Mouse (Mus musculus) lung, postnatal 25 days (tissue): ENCODE data around the gene Iqschfp.
A peak's percentile ranks its signal among the peaks of the same experiment; 100 is the strongest.

Experiments used
- DNase-seq: peaks from one replicate; pipeline ENCODE4 v3.0.0; 2022; ENCODE audit warnings: low spot score

Gene Iqschfp

GRCm38 (mm10) chr3:67954459-67955065 is 62.5 kb downstream of the Iqschfp start:
- DNase-seq: no peak

- DNase-seq: no peak
These were observed 67.6 kb downstream of the Iqschfp start for GRCm38 (mm10) chr3:67959672-67960071.

- no peak for DNase-seq
These were observed 68.1 kb downstream of the Iqschfp start for GRCm38 (mm10) chr3:67960133-67960532.

GRCm38 (mm10) chr3:67960727-67961126 is 68.7 kb downstream of the Iqschfp start:
- no peak for DNase-seq

GRCm38 (mm10) chr3:67961934-67962639 is 70.1 kb downstream of the Iqschfp start:
- no peak for DNase-seq

- no peak for DNase-seq
These were observed 82.4 kb downstream of the Iqschfp start for GRCm38 (mm10) chr3:67974340-67974998.

- no peak for DNase-seq
These were observed 88.0 kb downstream of the Iqschfp start for GRCm38 (mm10) chr3:67980006-67980405.

GRCm38 (mm10) chr3:67983329-67983728 is 91.3 kb downstream of the Iqschfp start:
- no peak for DNase-seq

- no peak for DNase-seq
These were observed 110.4 kb downstream of the Iqschfp start for GRCm38 (mm10) chr3:68002415-68002814.

- no peak for DNase-seq
These were observed 120.3 kb downstream of the Iqschfp start for GRCm38 (mm10) chr3:68012342-68012741.

GRCm38 (mm10) chr3:68015786-68016185 is 123.8 kb downstream of the Iqschfp start:
- DNase-seq: no peak

- no peak for DNase-seq
These were observed 127.4 kb downstream of the Iqschfp start for GRCm38 (mm10) chr3:68019401-68019800.

- no peak for DNase-seq
These were observed 144.1 kb downstream of the Iqschfp start for GRCm38 (mm10) chr3:68036097-68036496.

- no peak for DNase-seq
These were observed 150.9 kb downstream of the Iqschfp start for GRCm38 (mm10) chr3:68042951-68043350.

- peak; percentile 30 for DNase-seq
These were observed 153.7 kb downstream of the Iqschfp start for GRCm38 (mm10) chr3:68045475-68046416.

- DNase-seq: no peak
These were observed 161.5 kb downstream of the Iqschfp start for GRCm38 (mm10) chr3:68053538-68053937.

- no peak for DNase-seq
These were observed 163.0 kb downstream of the Iqschfp start for GRCm38 (mm10) chr3:68055071-68055470.

- DNase-seq: peak; percentile 78
These were observed 164.6 kb downstream of the Iqschfp start for GRCm38 (mm10) chr3:68056373-68057275.

GRCm38 (mm10) chr3:68059162-68059800 is 167.2 kb downstream of the Iqschfp start:
- peak; percentile 3 for DNase-seq

- DNase-seq: peak; percentile 38
These were observed 172.7 kb downstream of the Iqschfp start, which contains the start of gene Schip1 for GRCm38 (mm10) chr3:68064731-68065130. Gene Schip1, plus strand, starts transcription at chr3:68064802.
